20 mouse cellular contexts compared by ENCODE assay signal in the genomic region with DNA sequence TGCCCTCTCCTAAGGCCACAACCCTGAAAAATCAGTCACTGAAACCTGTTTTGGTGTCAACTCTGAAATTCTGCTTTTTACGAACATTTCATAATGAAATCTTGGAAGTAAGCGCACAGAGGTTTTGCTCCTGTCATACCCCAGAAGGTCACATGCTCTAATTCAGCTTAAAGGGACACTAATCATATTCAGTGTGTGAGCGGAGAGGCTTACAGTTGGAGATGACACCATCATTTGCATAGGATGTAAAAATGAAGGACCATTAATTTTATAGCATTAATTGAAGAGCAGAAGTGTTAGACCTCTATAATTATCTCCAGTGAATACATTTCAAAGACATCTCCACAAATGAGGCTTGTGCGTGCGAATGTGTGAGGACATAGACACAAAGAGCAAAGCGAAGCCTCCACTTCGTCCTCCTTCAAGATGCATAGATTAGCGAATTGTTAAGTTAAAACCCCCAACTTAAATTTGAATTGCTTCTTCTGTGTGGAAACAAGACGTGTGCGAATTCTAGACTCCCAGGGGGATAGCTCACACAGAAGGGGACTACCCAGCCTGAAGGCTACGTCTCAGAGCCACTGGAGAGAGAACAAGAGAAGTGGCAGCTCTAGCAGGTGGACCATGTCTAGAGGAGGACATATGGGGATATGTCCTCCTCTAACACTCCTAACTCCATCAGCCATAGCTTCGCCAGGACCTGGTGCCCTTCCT.
DNase-seq lines count a peak whose midpoint lies in the region; ATAC-seq lines count a peak whose summit lies in the region.
"Had no signal": no experiment of that assay in that cellular context is flagged by ENCODE, and none has a peak within 500 bp of the region (broad histone marks: within the 10 kb centered on the region; RNA-seq: fewer than 3 reads in every experiment).

No protein-coding gene starts in this region.

- no peaks in the 10 kb centered on the region for H3K9me3 ChIP-seq in midbrain, embryonic 13.5 days
- H3K9me3 ChIP-seq in midbrain, embryonic 14.5 days (ENCODE audit: control insufficient read depth, low read length), result no peaks in the 10 kb centered on the region
- H3K9me3 ChIP-seq in forebrain, embryonic 12.5 days, result no peaks in the 10 kb centered on the region
- no peaks in the 10 kb centered on the region for H3K9me3 ChIP-seq in forebrain, embryonic 16.5 days (ENCODE audit: control insufficient read depth, low read length)
- H3K9me3 ChIP-seq: embryonic facial prominence, embryonic 15.5 days; heart, embryonic 10.5 days; hindbrain, embryonic 13.5 days had no signal

- H3K9ac ChIP-seq in midbrain, embryonic 13.5 days (replicated peaks), result no peak overlapping the region
- H3K9ac ChIP-seq in midbrain, embryonic 14.5 days (replicated peaks; ENCODE audit: low read length), result no peak overlapping the region
- no peak overlapping the region for H3K9ac ChIP-seq in forebrain, embryonic 12.5 days
- no peak overlapping the region for H3K9ac ChIP-seq in forebrain, embryonic 16.5 days (replicated peaks; ENCODE audit: low read depth, low read length)
- H3K9ac ChIP-seq: embryonic facial prominence, embryonic 15.5 days; hindbrain, embryonic 13.5 days had no signal

- no peak overlapping the region for H3K4me3 ChIP-seq in midbrain, embryonic 13.5 days (replicated peaks)
- no peak overlapping the region for H3K4me3 ChIP-seq in midbrain, embryonic 14.5 days (replicated peaks; ENCODE audit: low read depth, low read length)
- no peak overlapping the region for H3K4me3 ChIP-seq in forebrain, embryonic 12.5 days (replicated peaks)
- H3K4me3 ChIP-seq in forebrain, embryonic 16.5 days (replicated peaks; ENCODE audit: low read length), result no peak overlapping the region
- H3K4me3 ChIP-seq: embryonic facial prominence, embryonic 15.5 days; erythroblast, embryonic 14.5 days; gastrocnemius, adult 2 months; heart, embryonic 10.5 days; hindbrain, embryonic 13.5 days had no signal

- no peaks in the 10 kb centered on the region for H3K36me3 ChIP-seq in midbrain, embryonic 13.5 days
- no peaks in the 10 kb centered on the region for H3K36me3 ChIP-seq in midbrain, embryonic 14.5 days (ENCODE audit: control insufficient read depth, insufficient read depth, low read length)
- H3K36me3 ChIP-seq in forebrain, embryonic 12.5 days (replicated peaks), result no peaks in the 10 kb centered on the region
- no peaks in the 10 kb centered on the region for H3K36me3 ChIP-seq in forebrain, embryonic 16.5 days (ENCODE audit: control insufficient read depth, insufficient read depth)
- H3K36me3 ChIP-seq: embryonic facial prominence, embryonic 15.5 days; heart, embryonic 10.5 days; hindbrain, embryonic 13.5 days had no signal

- 68% methylated on average over 12 of the region's 12 CpGs for WGBS in midbrain, embryonic 13.5 days
- 71% methylated on average over 12 of the region's 12 CpGs for WGBS in midbrain, embryonic 14.5 days
- 56% methylated on average over 12 of the region's 12 CpGs for WGBS in forebrain, embryonic 12.5 days
- WGBS in forebrain, embryonic 16.5 days, result 47% methylated on average over 12 of the region's 12 CpGs

- 0 out of 2 replicates have a peak, but pooled peaks cover 6% of the 10 kb centered on the region for H3K27me3 ChIP-seq in midbrain, embryonic 13.5 days
- no peaks in the 10 kb centered on the region for H3K27me3 ChIP-seq in midbrain, embryonic 14.5 days (ENCODE audit: control insufficient read depth, insufficient read depth, low read length)
- H3K27me3 ChIP-seq in forebrain, embryonic 12.5 days, result 0 out of 2 replicates have a peak, but pooled peaks cover 6% of the 10 kb centered on the region
- no peaks in the 10 kb centered on the region for H3K27me3 ChIP-seq in forebrain, embryonic 16.5 days (replicated peaks; ENCODE audit: control insufficient read depth, insufficient read depth, low read length)
- H3K27me3 ChIP-seq: embryonic facial prominence, embryonic 15.5 days; hindbrain, embryonic 13.5 days had no signal

- 0 out of 2 replicates have a peak, but pooled peaks have one; percentile 40 for ATAC-seq in midbrain, embryonic 13.5 days
- no peak for ATAC-seq in midbrain, embryonic 14.5 days (ENCODE audit: low FRiP score, low TSS enrichment)
- ATAC-seq in forebrain, embryonic 12.5 days (ENCODE audit: low FRiP score), result peak; percentile 30; the same call in 1 of the 2 replicates
- peak; percentile 76 for ATAC-seq in forebrain, embryonic 16.5 days
- ATAC-seq: hindbrain, postnatal 0 days had no signal

- no peak overlapping the region for H3K27ac ChIP-seq in midbrain, embryonic 13.5 days
- H3K27ac ChIP-seq in midbrain, embryonic 14.5 days (replicated peaks; ENCODE audit: low read depth, low read length), result no peak overlapping the region
- H3K27ac ChIP-seq in forebrain, embryonic 12.5 days, result no peak overlapping the region
- H3K27ac ChIP-seq in forebrain, embryonic 16.5 days (ENCODE audit: low read length), result 0 out of 2 replicates have a peak overlapping the region, but pooled peaks have one; percentile 17
- H3K27ac ChIP-seq: embryonic facial prominence, embryonic 15.5 days; gastrocnemius, adult 2 months; heart, embryonic 10.5 days; hindbrain, embryonic 13.5 days; hindbrain, postnatal 0 days had no signal

- no peak for DNase-seq in midbrain, embryonic 14.5 days
- peak; percentile 4 for DNase-seq in R1 (ENCODE audit: low read depth, low spot score)
- no peak for DNase-seq in heart, adult 8-10 months (ENCODE audit: low spot score)
- DNase-seq in cerebellum, postnatal 36 days, result no peak
- DNase-seq in cerebellum, adult 11 months, result no peak
- DNase-seq: adrenal gland, postnatal 10 days; cerebellum, adult 18-20 months; cerebellum, adult 9-11 months; gastrocnemius, adult 2 months; gastrocnemius, postnatal 25 days; heart, postnatal 10 days; kidney, adult 11 months had no signal

- H3K4me2 ChIP-seq in midbrain, embryonic 13.5 days (replicated peaks), result no peak overlapping the region
- H3K4me2 ChIP-seq in midbrain, embryonic 14.5 days (ENCODE audit: low read length), result no peak overlapping the region
- H3K4me2 ChIP-seq in forebrain, embryonic 12.5 days, result no peak overlapping the region
- H3K4me2 ChIP-seq in forebrain, embryonic 16.5 days (ENCODE audit: low read length), result no peak overlapping the region
- H3K4me2 ChIP-seq: embryonic facial prominence, embryonic 15.5 days; hindbrain, embryonic 13.5 days had no signal

- peaks cover 9% of the 10 kb centered on the region; the same call in 1 of the 2 replicates for H3K4me1 ChIP-seq in midbrain, embryonic 13.5 days (replicated peaks)
- no peaks in the 10 kb centered on the region for H3K4me1 ChIP-seq in midbrain, embryonic 14.5 days (ENCODE audit: control insufficient read depth, insufficient read depth, low read length)
- peaks cover 21% of the 10 kb centered on the region for H3K4me1 ChIP-seq in forebrain, embryonic 12.5 days
- H3K4me1 ChIP-seq in forebrain, embryonic 16.5 days (replicated peaks; ENCODE audit: control insufficient read depth, insufficient read depth, low read length), result no peaks in the 10 kb centered on the region
- H3K4me1 ChIP-seq: heart, embryonic 10.5 days had no signal
